Mouse (Mus musculus) brain, embryonic 14.5 days (tissue): ENCODE data around the gene Atm.

ENCODE experiments used
- CTCF ChIP-seq: fragments of 200-500 bp; IDR thresholded peaks from 2 replicates; pipeline ENCODE4 v1.5.1; 2012; ENCODE audit warnings: inconsistent platforms, mild to moderate bottlenecking, moderate library complexity, borderline replicate concordance; ENCODE audit not compliant: insufficient read depth, insufficient read length; ENCODE audit errors: extremely low read depth
- POLR2A ChIP-seq: fragments of 200-500 bp; IDR thresholded peaks from 2 replicates; pipeline ENCODE4 v1.6.1; 2012; ENCODE audit warnings: mild to moderate bottlenecking, inconsistent platforms, borderline replicate concordance; ENCODE audit not compliant: poor library complexity, insufficient read depth, insufficient read length, severe bottlenecking; ENCODE audit errors: extremely low read depth

DNA sequence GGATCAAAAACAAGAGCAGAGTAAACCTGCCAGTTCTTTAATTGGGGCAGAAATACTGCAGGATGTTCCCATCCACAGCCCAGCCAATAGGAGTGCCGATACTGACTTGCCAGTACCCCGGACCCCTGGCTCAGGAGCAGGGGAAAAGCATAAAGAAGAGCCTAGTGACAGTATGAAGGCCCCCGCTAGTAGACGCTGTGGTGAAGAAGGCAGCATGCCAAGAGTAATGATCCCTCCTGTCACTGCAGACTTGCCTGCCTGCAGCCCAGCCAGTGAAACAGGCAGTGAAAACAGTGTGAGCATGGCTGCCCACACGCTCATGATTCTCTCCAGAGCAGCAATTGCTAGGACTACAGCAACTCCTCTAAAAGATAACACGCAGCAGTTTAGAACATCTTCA lies 34.1 kb upstream of the Atm start:
- TF ChIP-seq POLR2A (no peak), CTCF (no peak)
